Comparison of ENCODE assay signal across 17 mouse cellular contexts in genomic region chr14:19938545-19938944, GRCm38 (mm10). TPM values are rescaled to one million over a fixed set of nuclear protein-coding genes. Genes with fewer than 3 reads are reported as not detected.
DNase-seq lines count a peak whose midpoint lies in the region; TF ChIP-seq lines count a peak whose summit lies in the region.
"Had no signal": no experiment of that assay in that cellular context is flagged by ENCODE, and none has a peak within 500 bp of the region (broad histone marks: within the 10 kb centered on the region; RNA-seq: fewer than 3 reads in every experiment).

No protein-coding gene starts in this region.

- no peak for TF ChIP-seq CTCF in layer of hippocampus, adult 2 months (conservative IDR thresholded peaks at IDR 0.05)

- H3K4me3 ChIP-seq in layer of hippocampus, adult 2 months: no peak overlapping the region

- H3K27ac ChIP-seq in layer of hippocampus, adult 2 months: peak overlapping the region; percentile 47; the same call in 1 of the 2 replicates

- DNase-seq in heart, adult 11 months: peak; percentile 49
- DNase-seq in heart, postnatal 4 days: no peak
- DNase-seq in layer of hippocampus, adult 11-12 months (ENCODE audit: low spot score): peak; percentile 32
- no peak for DNase-seq in layer of hippocampus, postnatal 36 days
- DNase-seq in layer of hippocampus, adult 2 months (ENCODE audit: low spot score in 2 of 2): peak in 1 of 2 experiments; percentile 44
- DNase-seq in layer of hippocampus, adult 9-10 months (ENCODE audit: low spot score): no peak
- DNase-seq in layer of hippocampus, adult 9-11 months: peak; percentile 49
- no peak for DNase-seq in layer of hippocampus, postnatal 25 days (ENCODE audit: extremely low spot score in 1 of 2, low spot score in 1 of 2)
- DNase-seq: adrenal gland, adult 2 months; adrenal gland, adult 8-10 months; adrenal gland, postnatal 10 days; adrenal gland, postnatal 14 days; adrenal gland, postnatal 25 days; adrenal gland, postnatal 36 days; B cell, adult 2 months; cerebellum, adult 11 months; cerebellum, adult 11-12 months had no signal

RNA-seq across cellular contexts. Expression of gene Gng2, which starts 38.9 kb away (rescaled TPM):
- total RNA-seq in heart, postnatal 4 days (2021): 10 to 100 TPM; 54.1 to 57.2 TPM
- 100 to 1,000 TPM; 284 to 297 TPM for total RNA-seq in layer of hippocampus, postnatal 36 days (2021)
- total RNA-seq in layer of hippocampus, adult 2 months (2021): 100 to 1,000 TPM; 285 to 305 TPM
- 100 to 1,000 TPM; 311 to 324 TPM for total RNA-seq in layer of hippocampus, postnatal 25 days (2021)

Comparison
In these comparisons a context has a peak if more than half of its experiments do, and no peak if none do; other contexts are left out.
1. DNase-seq: peak in heart, adult 11 months (single experiment), layer of hippocampus, adult 11-12 months (single experiment) and layer of hippocampus, adult 9-11 months (single experiment); none in heart, postnatal 4 days (single experiment), layer of hippocampus, postnatal 36 days (0 of 2), layer of hippocampus, adult 9-10 months (single experiment) and layer of hippocampus, postnatal 25 days (0 of 2).
2. RNA of gene Gng2, which starts 38.9 kb away (total RNA-seq): 311 to 324 TPM in layer of hippocampus, postnatal 25 days, 285 to 305 TPM in layer of hippocampus, adult 2 months and 284 to 297 TPM in layer of hippocampus, postnatal 36 days; 54.1 to 57.2 TPM in heart, postnatal 4 days; every median in the first group is over 4 times any median in the second.